Mouse (Mus musculus) hindbrain, embryonic 11.5 days (tissue): Measurements from ENCODE around the gene Nfe2l1. TPM values are rescaled to one million over a fixed set of nuclear protein-coding genes. Genes with fewer than 3 reads are reported as not detected.

Source experiments
- ATAC-seq: fragments of 200-750 bp; cut with Nextera tagmentation; 2 replicates; pipeline ENCODE4 v1.8.0; 2017; ENCODE audit warnings: mild to moderate bottlenecking, moderate TSS enrichment, moderate library complexity; ENCODE audit not compliant: low FRiP score
- DNase-seq: peaks from one replicate; pipeline ENCODE4 v3.0.0-alpha.2; 2015; ENCODE audit warnings: low spot score
- H3K27ac ChIP-seq: fragments of 300-500 bp; sonication (generic); 2 replicates; pipeline ENCODE4 v1.5.1; 2014; ENCODE audit warnings: mild to moderate bottlenecking, low read depth, low read length
- H3K27me3 ChIP-seq: fragments of 300-500 bp; sonication (generic); 2 replicates; pipeline ENCODE4 v1.6.1; 2014; ENCODE audit warnings: mild to moderate bottlenecking, low read length, moderate library complexity, mixed read lengths; ENCODE audit not compliant: control insufficient read depth, insufficient read depth
- H3K36me3 ChIP-seq: fragments of 300-500 bp; sonication (generic); 2 replicates; pipeline ENCODE4 v1.6.1; 2014; ENCODE audit warnings: mild to moderate bottlenecking, low read length, moderate library complexity, mixed read lengths; ENCODE audit not compliant: control insufficient read depth, insufficient read depth
- H3K4me1 ChIP-seq: fragments of 300-500 bp; sonication (generic); replicated peaks from 2 replicates; pipeline ENCODE4 v1.6.1; 2014; ENCODE audit warnings: low read length, mixed read lengths; ENCODE audit not compliant: control insufficient read depth, insufficient read depth
- H3K4me2 ChIP-seq: fragments of 300-500 bp; sonication (generic); replicated peaks from 2 replicates; pipeline ENCODE4 v1.6.1; 2014; ENCODE audit warnings: mild to moderate bottlenecking, low read depth, low read length
- H3K4me3 ChIP-seq: fragments of 300-500 bp; sonication (generic); 2 replicates; pipeline ENCODE4 v1.5.1; 2014; ENCODE audit warnings: low read depth, low read length
- H3K9ac ChIP-seq: fragments of 300-500 bp; sonication (generic); 2 replicates; pipeline ENCODE4 v1.6.1; 2014; ENCODE audit warnings: low read depth, low read length
- H3K9me3 ChIP-seq: fragments of 300-500 bp; sonication (generic); 2 replicates; pipeline ENCODE4 v1.6.1; 2016; ENCODE audit warnings: low read length; ENCODE audit not compliant: control insufficient read depth
- WGBS: fragments of 180-500 bp; shearing (Covaris S2); extraction: QIAGEN DNeasy Blood & Tissue Kit; methylation state at CpG from one replicate; pipeline ENCODE4 v1.1.7; 2014; 5-methylcytosine and 5-hydroxymethylcytosine counted together
- polyA plus RNA-seq: library from polyadenylated mRNA; unstranded; fragments of >200 nt; fragmentation: Nextera tagmentation; extraction: Ambion mirVana; gene quantifications from 2 replicates; pipeline ENCODE4 v1.2.1, GENCODE M21; 2014

The Nfe2l1 gene
- polyA plus RNA-seq, 1 experiment from 2014 or later, result 27.9 TPM

DNA sequence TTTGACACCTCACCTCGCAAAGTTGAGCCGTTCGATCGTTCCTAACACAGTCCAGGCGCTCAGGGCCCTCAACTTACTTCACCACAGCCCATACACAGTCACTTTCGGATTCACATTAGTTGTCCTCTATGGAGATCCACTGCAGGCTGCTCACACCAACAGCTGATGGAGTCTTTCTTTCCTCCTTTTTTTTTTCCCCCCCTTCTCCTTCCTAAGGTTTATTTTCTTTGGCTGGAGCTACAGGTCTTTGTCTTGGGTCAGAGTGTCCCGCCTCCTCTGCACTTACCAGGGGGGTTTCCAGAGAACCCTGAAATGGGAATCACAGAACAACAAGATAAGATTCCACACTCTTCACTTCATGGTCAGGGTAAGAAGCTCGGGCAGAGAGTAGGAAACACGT lies 1.9 kb downstream of the Nfe2l1 start:
- Histone ChIP-seq H3K9me3 (no peaks in the 10 kb centered on the region), H3K36me3 (0 out of 2 replicates have a peak, but pooled peaks cover 3% of the 10 kb centered on the region), H3K27me3 (no peaks in the 10 kb centered on the region), H3K4me2 (0 out of 2 replicates have a peak overlapping the region, but pooled peaks have one; percentile 21), H3K27ac (no peak overlapping the region), H3K9ac (no peak overlapping the region), H3K4me3 (no peak overlapping the region), H3K4me1 (peaks cover 12% of the 10 kb centered on the region)
- DNase-seq (no peak), ATAC-seq (no peak)
- WGBS, result 84% methylated on average over 9 of the region's 9 CpGs

- no peak for ATAC-seq
- Histone ChIP-seq H3K9ac (no peak overlapping the region), H3K9me3 (no peaks in the 10 kb centered on the region), H3K27ac (no peak overlapping the region), H3K4me3 (no peak overlapping the region), H3K36me3 (0 out of 2 replicates have a peak, but pooled peaks cover 3% of the 10 kb centered on the region), H3K27me3 (no peaks in the 10 kb centered on the region), H3K4me1 (peaks cover 12% of the 10 kb centered on the region), H3K4me2 (peak overlapping the region; percentile 3; the same call in 1 of the 2 replicates)
- 92% methylated on average over 12 of the region's 12 CpGs for WGBS
- no peak for DNase-seq
These were observed 2.6 kb downstream of the Nfe2l1 start for GRCm38 (mm10) chr11:96827062-96827581.

DNA sequence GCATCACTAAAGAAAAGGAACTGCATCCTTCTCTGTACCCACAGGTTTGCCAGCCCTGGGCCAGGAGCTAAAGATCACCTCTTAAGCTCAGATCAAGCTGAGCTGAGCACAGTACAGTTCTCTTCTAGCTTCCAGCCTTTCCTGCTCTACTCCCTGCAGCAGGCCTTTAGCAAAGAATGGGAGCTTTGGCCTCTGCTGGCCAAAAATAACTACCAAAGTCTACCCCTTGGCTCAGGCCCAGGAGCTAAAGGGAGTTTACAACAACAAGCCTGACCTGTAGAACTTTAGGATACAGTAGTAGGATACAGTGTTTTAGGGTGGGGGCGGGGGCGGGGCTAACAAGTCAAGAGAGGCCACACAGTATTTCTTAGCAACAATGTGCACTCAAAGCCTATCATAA lies 3.3 kb downstream of the Nfe2l1 start:
- Histone ChIP-seq H3K4me3 (no peak overlapping the region), H3K27me3 (no peaks in the 10 kb centered on the region), H3K36me3 (0 out of 2 replicates have a peak, but pooled peaks cover 6% of the 10 kb centered on the region), H3K4me1 (peaks cover 12% of the 10 kb centered on the region), H3K4me2 (peak overlapping the region; percentile 17; the same call in 1 of the 2 replicates), H3K27ac (peak overlapping the region; percentile 24; the same call in 1 of the 2 replicates), H3K9me3 (no peaks in the 10 kb centered on the region), H3K9ac (peak overlapping the region; percentile 40)
- ATAC-seq (no peak), DNase-seq (no peak)
- 80% methylated on average over 2 of the region's 2 CpGs for WGBS

GRCm38 (mm10) chr11:96824783-96825495 lies 4.8 kb downstream of the Nfe2l1 start:
- H3K4me2 ChIP-seq, result peak overlapping the region; percentile 90; the same call in 1 of the 2 replicates
- H3K4me3 ChIP-seq, result no peak overlapping the region

DNA sequence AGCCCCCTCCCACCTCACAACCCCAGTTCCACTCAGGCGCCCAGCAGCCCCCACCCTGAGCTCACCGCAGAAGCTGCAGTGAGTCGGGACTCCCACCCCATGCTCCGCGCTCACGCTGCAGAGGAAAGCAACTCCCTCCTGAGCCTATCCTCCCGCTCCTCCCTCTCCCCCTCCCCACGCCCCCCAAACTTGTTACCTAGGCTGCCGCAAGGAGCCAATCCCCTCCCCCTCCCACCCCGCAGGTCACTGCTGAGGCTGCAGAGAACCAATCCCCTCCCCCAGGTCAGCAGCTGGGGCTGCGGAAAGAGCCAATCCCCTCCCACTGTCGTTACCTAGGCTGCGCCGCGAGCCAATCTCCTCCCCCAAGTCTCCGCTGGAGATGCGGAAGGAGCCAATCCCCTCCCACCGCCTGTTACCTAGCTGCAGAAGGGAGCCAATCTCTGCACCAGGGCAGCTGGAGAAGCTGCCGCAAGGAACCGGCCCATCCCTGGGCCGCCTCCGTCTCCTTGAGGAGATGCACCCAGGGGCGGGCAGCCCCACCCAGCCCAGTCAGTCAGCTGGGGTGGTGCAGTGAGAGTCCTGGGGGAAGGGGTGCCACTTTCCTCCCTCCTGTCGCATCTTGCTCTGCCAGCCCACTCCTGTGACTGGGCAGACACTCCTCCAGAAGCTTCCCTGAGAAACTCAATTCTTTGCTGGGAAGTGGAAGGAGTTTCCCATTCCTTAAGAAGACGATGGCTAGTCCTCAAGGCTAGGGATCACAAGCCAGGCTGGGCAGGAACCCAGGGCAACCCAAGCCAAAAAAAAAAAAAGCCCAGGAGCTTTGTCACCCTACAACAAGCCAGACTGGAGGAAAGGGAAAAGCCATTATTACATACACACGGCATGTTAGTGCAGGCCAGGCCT lies 5.6 kb downstream of the Nfe2l1 start:
- H3K27me3 ChIP-seq, result no peaks in the 10 kb centered on the region
- H3K36me3 ChIP-seq, result 0 out of 2 replicates have a peak, but pooled peaks cover 16% of the 10 kb centered on the region
- peak overlapping the region; percentile 90 for H3K4me2 ChIP-seq
- peak overlapping the region; percentile 46 for H3K4me3 ChIP-seq
- ATAC-seq (peak; percentile 94), DNase-seq (peak; percentile 95)
- 3% methylated on average over 23 of the region's 26 CpGs for WGBS
- peak overlapping the region; percentile 59 for H3K9ac ChIP-seq
- H3K27ac ChIP-seq, result peak overlapping the region; percentile 90
- peaks cover 12% of the 10 kb centered on the region for H3K4me1 ChIP-seq
- no peaks in the 10 kb centered on the region for H3K9me3 ChIP-seq

More at GRCm38 (mm10) chr11:96824783-96825495, 4.8 kb downstream of the Nfe2l1 start:
- 46% methylated on average over 7 of the region's 7 CpGs for WGBS
- peak overlapping the region; percentile 90 for H3K27ac ChIP-seq
- peak overlapping the region; percentile 56 for H3K9ac ChIP-seq
- DNase-seq (no peak), ATAC-seq (no peak)
- H3K27me3 ChIP-seq, result no peaks in the 10 kb centered on the region
- no peaks in the 10 kb centered on the region for H3K9me3 ChIP-seq
- H3K36me3 ChIP-seq, result 0 out of 2 replicates have a peak, but pooled peaks cover 16% of the 10 kb centered on the region
- H3K4me1 ChIP-seq, result peaks cover 12% of the 10 kb centered on the region

- peak overlapping the region; percentile 46 for H3K4me3 ChIP-seq
- DNase-seq (no peak), ATAC-seq (no peak; the same call in none of the 2 replicates)
- H3K27ac ChIP-seq, result peak overlapping the region; percentile 75
- 0 out of 2 replicates have a peak, but pooled peaks cover 16% of the 10 kb centered on the region for H3K36me3 ChIP-seq
- H3K4me1 ChIP-seq, result peaks cover 12% of the 10 kb centered on the region
- H3K9me3 ChIP-seq, result no peaks in the 10 kb centered on the region
- H3K27me3 ChIP-seq, result no peaks in the 10 kb centered on the region
- peak overlapping the region; percentile 59 for H3K9ac ChIP-seq
- 4% methylated on average over 13 of the region's 13 CpGs for WGBS
- H3K4me2 ChIP-seq, result peak overlapping the region; percentile 90
These were observed 6.3 kb downstream of the Nfe2l1 start for GRCm38 (mm10) chr11:96823471-96823837.

GRCm38 (mm10) chr11:96822675-96823470 lies 6.9 kb downstream of the Nfe2l1 start:
- WGBS, result 50% methylated on average over 4 of the region's 4 CpGs
- H3K4me2 ChIP-seq, result peak overlapping the region; percentile 90
- peaks cover 16% of the 10 kb centered on the region; the same call in 1 of the 2 replicates for H3K36me3 ChIP-seq
- H3K27ac ChIP-seq, result no peak overlapping the region
- no peaks in the 10 kb centered on the region for H3K27me3 ChIP-seq
- H3K9ac ChIP-seq, result 0 out of 2 replicates have a peak overlapping the region, but pooled peaks have one; percentile 11
- H3K4me1 ChIP-seq, result peaks cover 12% of the 10 kb centered on the region
- H3K4me3 ChIP-seq, result peak overlapping the region; percentile 46; the same call in 1 of the 2 replicates
- no peaks in the 10 kb centered on the region for H3K9me3 ChIP-seq
- no peak for ATAC-seq
- no peak for DNase-seq

- no peak overlapping the region for H3K9ac ChIP-seq
- H3K4me3 ChIP-seq, result no peak overlapping the region
- DNase-seq (no peak), ATAC-seq (no peak)
- WGBS, result 96% methylated on average over 10 of the region's 10 CpGs
- no peak overlapping the region for H3K4me2 ChIP-seq
- no peaks in the 10 kb centered on the region for H3K9me3 ChIP-seq
- H3K27me3 ChIP-seq, result no peaks in the 10 kb centered on the region
- peaks cover 12% of the 10 kb centered on the region for H3K4me1 ChIP-seq
- H3K27ac ChIP-seq, result no peak overlapping the region
- peaks cover 17% of the 10 kb centered on the region; the same call in 1 of the 2 replicates for H3K36me3 ChIP-seq
These were observed 7.8 kb downstream of the Nfe2l1 start for GRCm38 (mm10) chr11:96821956-96822355.
